Mouse (Mus musculus) limb, embryonic 15.5 days (tissue): ENCODE results near the gene Nceh1. TPM values are rescaled to one million over a fixed set of nuclear protein-coding genes. Genes with fewer than 3 reads are reported as not detected.
A peak's percentile ranks its signal among the peaks of the same experiment; 100 is the strongest.

ENCODE experiments used
- ATAC-seq: fragments of 200-750 bp; cut with Nextera tagmentation; 2 replicates; pipeline ENCODE4 v1.8.0; 2017; ENCODE audit warnings: low read depth, moderate TSS enrichment; ENCODE audit not compliant: insufficient number of reproducible peaks, low FRiP score, low TSS enrichment
- H3K27ac ChIP-seq: fragments of 300-500 bp; sonication (generic); 2 replicates; pipeline ENCODE4 v1.5.1; 2015; ENCODE audit warnings: moderate library complexity, mild to moderate bottlenecking, inconsistent platforms
- H3K27me3 ChIP-seq: fragments of 300-500 bp; sonication (generic); 2 replicates; pipeline ENCODE4 v1.6.1; 2015; ENCODE audit warnings: inconsistent platforms
- H3K36me3 ChIP-seq: fragments of 300-500 bp; sonication (generic); 2 replicates; pipeline ENCODE4 v1.6.1; 2015; ENCODE audit warnings: inconsistent platforms
- H3K4me1 ChIP-seq: fragments of 300-500 bp; sonication (generic); 2 replicates; pipeline ENCODE4 v1.6.1; 2015; ENCODE audit warnings: inconsistent platforms
- H3K4me2 ChIP-seq: fragments of 300-500 bp; sonication (generic); 2 replicates; pipeline ENCODE4 v1.6.1; 2015; ENCODE audit warnings: mild to moderate bottlenecking, inconsistent platforms
- H3K4me3 ChIP-seq: fragments of 300-500 bp; sonication (generic); 2 replicates; pipeline ENCODE4 v1.5.1; 2015; ENCODE audit warnings: mild to moderate bottlenecking, inconsistent platforms
- H3K9ac ChIP-seq: fragments of 300-500 bp; sonication (generic); 2 replicates; pipeline ENCODE4 v1.6.1; 2015; ENCODE audit warnings: inconsistent platforms
- H3K9me3 ChIP-seq: fragments of 300-500 bp; sonication (generic); 2 replicates; pipeline ENCODE4 v1.6.1; 2016; ENCODE audit warnings: inconsistent platforms
- WGBS: fragments of 180-500 bp; shearing (Covaris S2); methylation state at CpG from one replicate; pipeline ENCODE4 v1.1.7; 2015; 5-methylcytosine and 5-hydroxymethylcytosine counted together
- polyA plus RNA-seq: library from polyadenylated mRNA; unstranded; fragments of >200 nt; fragmentation: Nextera tagmentation; extraction: Ambion mirVana; gene quantifications from 2 replicates; pipeline ENCODE4 v1.2.1, GENCODE M21; 2015

The Nceh1 gene
- 3.6 and 5.4 TPM in 2 replicates for polyA plus RNA-seq

DNA sequence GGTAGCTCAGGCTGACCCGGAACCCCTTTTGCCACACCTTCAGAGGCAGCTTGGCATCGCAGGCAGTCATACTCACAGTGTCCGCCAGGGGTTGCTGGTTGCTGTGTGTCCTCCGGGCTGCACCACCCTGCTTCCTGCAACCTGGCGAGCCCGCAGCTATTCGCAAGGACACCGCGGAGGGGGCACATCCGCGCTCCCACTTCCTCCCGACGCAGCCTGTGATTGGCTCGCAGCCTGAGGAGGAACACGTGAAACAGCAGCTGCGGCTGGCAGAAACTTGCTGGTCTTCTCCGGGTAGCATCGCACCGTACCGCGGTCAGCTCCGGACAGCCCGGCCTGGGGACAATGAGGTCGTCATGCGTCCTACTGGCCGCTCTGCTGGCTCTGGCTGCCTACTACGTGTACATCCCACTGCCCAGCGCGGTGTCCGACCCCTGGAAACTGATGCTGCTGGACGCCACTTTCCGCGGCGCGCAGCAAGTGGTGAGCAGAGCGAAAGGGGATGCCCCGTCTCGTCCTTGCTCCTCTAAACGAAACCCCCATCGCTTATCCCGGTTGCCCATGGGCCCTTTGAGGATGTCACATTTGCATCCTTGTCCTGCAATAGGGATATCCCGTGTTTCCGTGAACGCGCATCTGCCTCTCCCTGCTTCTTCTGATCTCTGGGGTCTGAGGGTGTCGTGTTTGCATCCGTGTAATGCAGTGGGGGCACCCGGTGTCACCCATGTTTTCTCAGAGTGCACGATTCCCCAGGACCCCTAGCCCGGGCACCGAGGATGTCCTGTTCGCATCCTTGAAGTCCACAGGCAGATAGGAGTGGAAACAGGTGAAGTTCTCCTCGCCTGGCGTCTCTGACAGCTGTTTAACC, at the start of gene Nceh1:
TSS of gene Nceh1 (plus strand) at position 233 of the 868 bp plus-strand sequence.
- ATAC-seq: peak; percentile 92
- H3K27me3 ChIP-seq: no peaks in the 10 kb centered on the region
- H3K4me1 ChIP-seq: peaks cover 8% of the 10 kb centered on the region; the same call in 1 of the 2 replicates
- H3K36me3 ChIP-seq: no peaks in the 10 kb centered on the region
- no peak within 1 kb of the TSS for H3K27ac ChIP-seq
- H3K9me3 ChIP-seq: no peaks in the 10 kb centered on the region
- peak within 1 kb of the TSS; percentile 95 for H3K4me2 ChIP-seq
- under 1% methylated on average over 54 of the region's 54 CpGs for WGBS
- peak within 1 kb of the TSS; percentile 59 for H3K4me3 ChIP-seq
- H3K9ac ChIP-seq: peak within 1 kb of the TSS; percentile 26

DNA sequence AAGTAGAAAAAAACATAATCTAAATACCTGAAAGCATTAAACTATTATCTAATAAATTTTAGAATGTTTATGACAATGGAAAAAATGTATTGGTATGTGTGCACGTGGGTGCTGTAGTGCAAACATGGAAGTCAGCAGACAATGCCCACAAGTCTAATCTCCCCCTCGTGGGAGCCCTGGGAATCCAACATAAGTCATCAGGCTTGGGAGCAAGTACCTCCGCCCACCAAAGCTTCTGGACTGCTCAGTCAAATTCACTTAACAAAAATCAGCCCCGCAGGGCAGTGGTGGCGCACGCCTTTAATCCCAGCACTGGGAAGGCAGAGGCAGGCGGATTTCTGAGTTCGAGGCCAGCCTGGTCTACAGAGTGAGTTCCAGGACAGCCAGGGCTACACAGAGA, 42.7 kb upstream of the Nceh1 start:
- H3K4me3 ChIP-seq: no peak overlapping the region
- no peaks in the 10 kb centered on the region for H3K9me3 ChIP-seq
- H3K27me3 ChIP-seq: no peaks in the 10 kb centered on the region
- ATAC-seq: no peak
- H3K27ac ChIP-seq: no peak overlapping the region
- H3K4me1 ChIP-seq: no peaks in the 10 kb centered on the region
- 93% methylated on average over 8 of the region's 8 CpGs for WGBS
- no peak overlapping the region for H3K9ac ChIP-seq
- H3K36me3 ChIP-seq: peaks cover 55% of the 10 kb centered on the region
- no peak overlapping the region for H3K4me2 ChIP-seq

DNA sequence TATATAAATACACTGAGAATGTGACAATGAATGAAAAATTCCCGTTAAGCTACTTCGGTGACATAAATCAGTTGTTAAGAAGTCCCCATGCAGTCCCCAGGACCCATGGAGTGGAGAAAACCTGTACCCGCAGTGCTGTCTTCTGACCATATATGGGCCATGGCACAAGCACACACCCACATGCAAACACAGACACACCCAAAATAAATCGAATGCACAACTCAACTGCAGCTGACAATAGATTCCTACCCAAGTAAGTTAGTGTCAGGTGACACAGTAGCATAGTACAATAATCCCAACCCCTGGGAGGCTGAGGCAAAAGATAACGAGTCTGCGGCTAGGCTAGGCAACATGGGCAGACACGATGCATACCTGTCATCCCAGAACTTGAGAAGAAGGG, 39.2 kb upstream of the Nceh1 start:
- Histone ChIP-seq H3K4me2 (no peak overlapping the region), H3K36me3 (peaks cover 41% of the 10 kb centered on the region), H3K4me1 (no peaks in the 10 kb centered on the region), H3K27ac (no peak overlapping the region), H3K4me3 (no peak overlapping the region), H3K9ac (no peak overlapping the region), H3K27me3 (no peaks in the 10 kb centered on the region), H3K9me3 (no peaks in the 10 kb centered on the region)
- 93% methylated on average over 7 of the region's 7 CpGs for WGBS
- no peak for ATAC-seq

DNA sequence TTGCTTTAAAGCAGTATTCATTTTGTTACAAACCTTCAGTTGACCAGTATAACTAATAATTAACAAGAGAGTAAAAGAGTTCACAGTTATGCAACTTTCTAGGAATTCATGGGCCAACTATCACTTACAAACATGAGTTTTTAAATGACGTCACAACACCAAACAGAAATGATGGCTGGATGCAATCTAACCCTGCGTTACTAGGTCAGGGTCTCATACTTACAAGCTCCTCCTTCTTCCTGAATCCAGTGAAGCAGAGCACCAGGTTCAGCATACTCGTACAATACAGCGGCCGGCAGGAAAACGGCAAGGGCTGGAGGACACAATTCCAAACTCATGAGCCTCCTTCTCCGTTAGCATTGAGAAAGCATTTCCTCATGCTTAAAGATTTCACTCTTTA, 37.0 kb upstream of the Nceh1 start:
- ATAC-seq: no peak
- Histone ChIP-seq H3K4me2 (no peak overlapping the region), H3K4me1 (no peaks in the 10 kb centered on the region), H3K9ac (no peak overlapping the region), H3K27me3 (no peaks in the 10 kb centered on the region), H3K27ac (no peak overlapping the region), H3K4me3 (no peak overlapping the region), H3K36me3 (peaks cover 45% of the 10 kb centered on the region), H3K9me3 (no peaks in the 10 kb centered on the region)
- WGBS: 88% methylated on average over 7 of the region's 7 CpGs

DNA sequence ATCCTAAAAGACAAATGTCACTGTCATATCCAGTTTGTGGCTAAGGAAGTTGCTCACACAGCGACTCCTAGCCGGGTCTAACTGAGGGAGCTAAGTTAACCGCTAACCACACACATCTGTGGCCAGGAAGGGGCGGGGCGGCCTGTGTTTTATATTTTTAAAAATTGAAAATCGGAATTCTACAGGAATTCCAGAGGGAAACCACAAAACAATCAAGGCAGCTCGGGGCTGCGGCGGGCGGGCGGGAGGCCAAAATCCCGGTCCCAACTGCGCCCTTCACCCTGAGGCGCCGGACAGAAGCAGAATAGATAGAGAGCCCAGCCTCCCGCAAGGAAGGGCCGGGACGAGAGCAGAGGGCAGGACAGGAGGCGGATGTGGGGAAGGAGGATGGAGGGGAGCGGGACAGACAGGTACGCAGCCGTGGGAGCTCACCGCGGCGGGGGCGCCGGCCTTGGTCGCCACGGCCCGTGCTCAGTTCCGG, 29.5 kb upstream of the Nceh1 start:
- Histone ChIP-seq H3K27ac (peak overlapping the region; percentile 81), H3K4me3 (peak overlapping the region; percentile 91), H3K9ac (peak overlapping the region; percentile 61), H3K36me3 (peaks cover 12% of the 10 kb centered on the region), H3K4me1 (peaks cover 25% of the 10 kb centered on the region), H3K4me2 (peak overlapping the region; percentile 79), H3K9me3 (no peaks in the 10 kb centered on the region), H3K27me3 (no peaks in the 10 kb centered on the region)
- ATAC-seq: peak; percentile 44
- under 1% methylated on average over 31 of the region's 31 CpGs for WGBS

DNA sequence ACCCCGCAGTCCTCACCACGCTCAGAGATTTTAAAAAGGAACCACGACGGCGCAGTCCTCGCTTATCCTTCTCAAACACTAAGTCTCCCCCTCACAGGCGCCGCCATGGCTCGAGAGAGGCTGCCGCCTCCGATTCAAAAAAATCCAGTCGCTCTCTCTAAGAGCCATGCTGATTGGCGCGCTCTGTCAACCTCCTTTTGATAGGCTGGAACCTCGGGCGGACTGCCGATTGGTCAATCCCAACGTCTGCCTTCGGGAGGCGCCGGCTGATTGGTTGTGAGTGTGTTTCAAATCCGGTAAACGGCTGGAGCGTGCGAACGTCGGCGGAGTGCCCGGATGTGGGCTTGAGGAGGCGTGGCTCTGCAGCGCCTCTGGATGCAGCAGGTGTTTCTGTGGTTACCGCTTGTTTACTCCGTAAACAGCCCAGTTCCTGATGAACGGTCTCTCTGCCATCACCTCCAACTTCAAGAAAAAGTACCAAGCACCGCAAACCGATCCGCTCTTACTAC, 29.0 kb upstream of the Nceh1 start, which contains the start of gene Ect2:
TSS of gene Ect2 (minus strand) at position 178 of the 509 bp plus-strand sequence.
- peak within 1 kb of the TSS; percentile 91 for H3K4me3 ChIP-seq
- under 1% methylated on average over 37 of the region's 37 CpGs for WGBS

DNA sequence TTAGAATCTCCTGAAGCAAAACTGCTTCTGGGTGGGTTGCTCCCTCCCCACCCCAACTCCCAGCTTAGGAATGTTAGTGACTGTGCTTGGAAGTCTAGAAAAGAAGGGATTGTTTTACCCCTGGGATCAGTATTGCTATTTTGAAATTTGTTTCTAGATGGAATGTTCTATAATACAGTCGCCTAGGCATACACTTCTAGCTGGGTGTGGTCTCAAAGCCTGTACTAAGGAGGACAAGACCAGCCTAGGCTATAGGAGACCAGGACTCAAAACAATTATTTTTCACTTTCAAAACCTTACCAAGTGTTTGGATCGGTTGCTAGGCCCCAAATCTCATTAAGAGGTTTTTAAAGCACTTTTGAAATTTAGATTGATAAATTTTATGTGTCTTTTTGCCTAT, 28.5 kb upstream of the Nceh1 start:
- H3K9ac ChIP-seq: no peak overlapping the region

More for the DNA sequence above, 29.0 kb upstream of the Nceh1 start, which contains the start of gene Ect2:
- Histone ChIP-seq H3K4me2 (peak within 1 kb of the TSS; percentile 79), H3K27me3 (no peaks in the 10 kb centered on the region), H3K9me3 (no peaks in the 10 kb centered on the region), H3K36me3 (peaks cover 12% of the 10 kb centered on the region; the same call in 1 of the 2 replicates), H3K4me1 (peaks cover 25% of the 10 kb centered on the region), H3K9ac (peak within 1 kb of the TSS; percentile 61), H3K27ac (peak within 1 kb of the TSS; percentile 81)
- ATAC-seq: peak; percentile 98

DNA sequence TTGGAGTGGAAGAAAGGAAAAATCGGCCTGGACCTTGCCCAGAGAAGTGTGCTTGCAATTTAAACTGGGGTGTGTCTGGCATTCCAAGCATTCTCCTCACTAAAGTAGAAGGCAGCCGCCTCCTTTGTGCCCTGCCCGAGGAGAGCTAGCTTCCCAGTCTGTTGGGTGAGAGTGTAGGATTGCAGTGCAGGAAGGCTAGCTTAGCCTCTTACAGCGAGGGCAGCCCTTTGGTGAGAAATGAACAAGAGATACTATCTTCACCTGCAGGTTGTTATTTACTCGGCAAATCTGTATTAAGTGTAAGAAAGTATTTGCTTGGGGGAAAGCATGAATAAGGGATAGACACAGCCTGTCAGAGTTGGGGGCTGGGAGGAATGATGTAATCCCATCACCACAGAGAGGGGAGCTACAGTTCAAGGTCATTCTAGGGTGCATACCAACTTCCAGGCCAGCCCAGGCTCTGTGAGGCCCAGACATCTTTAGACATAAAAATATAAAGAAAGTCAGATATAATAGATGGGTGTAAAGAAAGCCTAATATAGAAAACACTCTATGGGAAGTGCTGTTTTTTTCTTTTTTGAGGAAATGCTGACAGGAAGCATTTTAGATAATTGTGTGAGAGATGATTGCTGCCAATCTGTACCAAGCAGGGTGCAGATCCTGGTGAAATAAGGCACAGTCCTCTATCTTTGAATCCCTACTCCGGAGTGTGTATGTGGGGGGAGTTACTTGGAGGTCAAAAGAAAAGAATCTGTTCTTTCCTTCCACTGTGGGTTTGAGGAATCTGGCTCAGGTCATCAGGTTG, 27.5 kb upstream of the Nceh1 start:
- Histone ChIP-seq H3K9me3 (no peaks in the 10 kb centered on the region), H3K4me1 (peaks cover 25% of the 10 kb centered on the region), H3K27me3 (no peaks in the 10 kb centered on the region), H3K4me3 (no peak overlapping the region), H3K9ac (no peak overlapping the region), H3K36me3 (no peaks in the 10 kb centered on the region), H3K4me2 (no peak overlapping the region), H3K27ac (peak overlapping the region; percentile 81)
- WGBS: 21% methylated on average over 6 of the region's 6 CpGs
- ATAC-seq: no peak

More for the DNA sequence above, 28.5 kb upstream of the Nceh1 start:
- no peaks in the 10 kb centered on the region for H3K9me3 ChIP-seq
- peaks cover 25% of the 10 kb centered on the region for H3K4me1 ChIP-seq
- H3K36me3 ChIP-seq: 0 out of 2 replicates have a peak, but pooled peaks cover 8% of the 10 kb centered on the region
- no peaks in the 10 kb centered on the region for H3K27me3 ChIP-seq
- ATAC-seq: no peak
- WGBS: 58% methylated on average over 2 of the region's 2 CpGs
- H3K4me2 ChIP-seq: peak overlapping the region; percentile 79
- peak overlapping the region; percentile 91 for H3K4me3 ChIP-seq
- H3K27ac ChIP-seq: peak overlapping the region; percentile 81

DNA sequence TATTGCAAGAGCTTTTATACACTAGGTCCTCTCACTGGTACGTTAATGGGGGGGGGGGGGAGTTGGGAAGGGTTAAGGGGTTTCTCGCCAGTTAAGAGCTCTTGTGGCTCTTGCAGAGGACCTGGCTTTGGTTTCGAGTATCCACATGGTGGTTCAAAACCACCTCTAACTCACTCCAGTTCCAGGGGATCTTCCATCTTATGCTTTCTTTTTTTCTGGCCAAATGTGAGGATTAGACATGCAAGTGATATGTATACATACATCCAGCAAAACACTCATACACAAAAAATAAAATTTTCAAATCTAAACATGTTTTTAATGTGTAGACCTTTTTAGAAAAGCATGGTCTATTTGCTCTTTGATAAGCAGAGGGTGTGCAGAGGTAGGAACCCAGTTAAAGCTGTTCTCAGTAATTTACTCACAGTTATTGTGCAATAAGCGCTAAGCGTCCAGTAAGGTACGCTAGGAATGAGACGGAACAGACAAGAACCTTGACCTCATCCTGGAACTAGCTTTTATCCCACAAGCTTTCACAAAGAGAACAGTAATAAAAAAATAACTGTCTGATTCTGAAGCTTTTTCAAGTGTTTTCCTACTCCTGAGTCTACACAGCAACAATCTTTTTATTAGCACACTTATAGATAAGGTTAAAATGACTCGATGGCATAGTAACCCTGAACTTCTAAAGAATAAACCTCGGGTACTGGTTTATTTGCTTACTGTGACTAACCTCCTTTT, 26.7 kb upstream of the Nceh1 start:
- no peaks in the 10 kb centered on the region for H3K27me3 ChIP-seq
- H3K36me3 ChIP-seq: no peaks in the 10 kb centered on the region
- peaks cover 25% of the 10 kb centered on the region for H3K4me1 ChIP-seq
- H3K4me3 ChIP-seq: no peak overlapping the region
- 71% methylated on average over 9 of the region's 9 CpGs for whole genome bisulfite sequencing
- ATAC-seq: no peak
- H3K27ac ChIP-seq: peak overlapping the region; percentile 81; the same call in 1 of the 2 replicates
- no peak overlapping the region for H3K9ac ChIP-seq
- H3K4me2 ChIP-seq: no peak overlapping the region
- H3K9me3 ChIP-seq: no peaks in the 10 kb centered on the region

DNA sequence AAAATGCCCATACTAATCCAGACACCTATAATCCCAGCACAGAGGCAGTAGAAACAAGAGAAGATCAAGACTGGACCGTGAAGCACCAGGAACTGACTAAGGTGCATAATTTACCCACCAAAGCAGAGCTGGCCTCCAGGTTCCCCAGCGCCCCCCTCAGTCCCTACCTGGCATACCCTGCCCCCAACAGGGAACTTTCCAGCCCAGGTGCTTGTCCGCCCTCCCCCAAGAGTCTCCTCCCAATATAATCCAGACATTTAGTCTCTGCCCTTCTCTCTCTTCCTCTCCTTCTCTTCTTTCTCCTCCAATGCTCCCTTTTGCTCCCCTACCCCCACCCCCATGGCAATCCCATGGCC, 26.2 kb upstream of the Nceh1 start:
- Histone ChIP-seq H3K27ac (no peak overlapping the region), H3K4me3 (no peak overlapping the region), H3K27me3 (no peaks in the 10 kb centered on the region), H3K9me3 (no peaks in the 10 kb centered on the region), H3K4me2 (no peak overlapping the region), H3K9ac (no peak overlapping the region), H3K36me3 (no peaks in the 10 kb centered on the region), H3K4me1 (peaks cover 25% of the 10 kb centered on the region)
- no peak for ATAC-seq
- 44% methylated on average over 3 of the region's 3 CpGs for WGBS

DNA sequence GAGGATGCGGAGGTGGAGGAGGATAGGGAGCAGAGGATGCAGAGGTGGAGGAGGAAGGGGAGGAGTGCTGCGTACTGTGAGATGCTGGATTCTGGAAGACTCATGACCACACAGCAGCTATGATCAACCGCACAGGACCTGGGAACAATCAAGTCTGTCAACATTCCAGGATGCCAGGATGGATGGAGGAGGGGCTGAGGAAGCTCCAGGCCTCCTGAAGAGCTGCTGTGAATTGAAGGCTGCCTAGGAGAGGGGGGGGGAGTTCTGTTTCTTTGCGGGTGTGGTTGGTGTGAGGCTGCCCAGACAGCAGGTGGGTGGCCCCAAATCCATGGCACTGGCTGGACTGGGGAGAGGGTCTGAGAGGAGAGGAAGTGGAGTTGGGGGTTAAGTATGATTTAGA, 23.9 kb upstream of the Nceh1 start:
- H3K27me3 ChIP-seq: no peaks in the 10 kb centered on the region
- no peak overlapping the region for H3K4me3 ChIP-seq
- H3K27ac ChIP-seq: no peak overlapping the region
- H3K4me2 ChIP-seq: no peak overlapping the region
- no peak overlapping the region for H3K9ac ChIP-seq
- H3K9me3 ChIP-seq: no peaks in the 10 kb centered on the region
- WGBS: 44% methylated on average over 4 of the region's 4 CpGs
- no peaks in the 10 kb centered on the region for H3K36me3 ChIP-seq
- no peak for ATAC-seq
- H3K4me1 ChIP-seq: peaks cover 13% of the 10 kb centered on the region
